Mouse (Mus musculus) bone marrow macrophage, adult 2 months (primary cell): ENCODE measurements around the gene Slc25a45.
A peak's percentile ranks its signal among the peaks of the same experiment; 100 is the strongest.

Experiments used
- CTCF ChIP-seq: IDR thresholded peaks from 2 replicates; pipeline ENCODE4 v1.5.1; 2012; ENCODE audit warnings: low read depth, mild to moderate bottlenecking, low read length, moderate library complexity
- POLR2A ChIP-seq: IDR thresholded peaks from 2 replicates; pipeline ENCODE4 v1.6.1; 2012; ENCODE audit warnings: mild to moderate bottlenecking, low read depth, low read length, borderline replicate concordance

- TF ChIP-seq POLR2A (no peak), CTCF (peak; percentile 64; the same call in 1 of the 2 replicates)
Measured at GRCm38 (mm10) chr19:5877618-5878361, at the start of gene Slc25a45.
